Mouse (Mus musculus): ENCODE results near the gene Grn.

Grn gene

DNA sequence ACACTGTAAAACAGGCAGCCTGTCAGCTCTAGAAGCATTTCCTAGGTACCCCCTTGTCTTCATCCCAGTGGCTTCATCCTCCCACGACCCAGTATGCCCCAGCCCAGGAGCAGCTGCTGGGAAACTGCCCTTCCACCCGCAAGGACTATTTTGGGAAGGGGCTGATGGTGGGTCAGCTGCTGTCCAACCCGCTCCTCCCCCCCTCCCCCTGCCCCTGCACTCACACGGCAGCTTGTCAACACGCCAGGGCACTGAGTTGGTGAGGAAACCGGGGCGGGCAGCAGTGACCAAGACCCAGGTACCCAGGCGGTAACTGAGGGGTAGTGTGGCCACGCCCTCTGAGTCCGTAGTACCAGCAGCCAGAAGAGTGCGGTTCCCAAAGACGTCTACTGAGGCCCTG, 13.6 kb downstream of the Grn start:
- DNase-seq (ENCODE audit: low spot score) = no peak

- no peak for DNase-seq (ENCODE audit: low spot score)
Observed at GRCm38 (mm10) chr11:102444321-102444720, 14.2 kb downstream of the Grn start.

DNA sequence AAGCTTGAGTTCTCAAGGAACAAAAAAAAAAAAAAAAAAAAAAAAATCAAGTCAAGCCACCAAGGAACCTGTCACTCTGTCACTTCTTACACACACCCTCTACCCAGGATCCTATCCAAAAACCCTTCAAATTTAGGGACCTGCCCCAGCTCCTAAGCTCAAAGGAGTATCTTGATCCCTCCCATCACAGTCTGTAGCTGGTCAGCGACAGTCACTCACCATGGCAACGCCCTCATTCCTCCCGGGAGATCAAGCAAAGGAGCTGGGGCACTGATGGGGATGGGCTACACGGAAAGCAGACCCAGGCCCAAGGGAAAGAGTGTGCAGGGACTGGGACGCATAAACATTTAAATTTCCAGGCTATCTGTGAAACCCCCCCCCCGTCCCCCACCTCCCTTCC, 14.7 kb downstream of the Grn start:
- DNase-seq (ENCODE audit: low spot score) = no peak

DNA sequence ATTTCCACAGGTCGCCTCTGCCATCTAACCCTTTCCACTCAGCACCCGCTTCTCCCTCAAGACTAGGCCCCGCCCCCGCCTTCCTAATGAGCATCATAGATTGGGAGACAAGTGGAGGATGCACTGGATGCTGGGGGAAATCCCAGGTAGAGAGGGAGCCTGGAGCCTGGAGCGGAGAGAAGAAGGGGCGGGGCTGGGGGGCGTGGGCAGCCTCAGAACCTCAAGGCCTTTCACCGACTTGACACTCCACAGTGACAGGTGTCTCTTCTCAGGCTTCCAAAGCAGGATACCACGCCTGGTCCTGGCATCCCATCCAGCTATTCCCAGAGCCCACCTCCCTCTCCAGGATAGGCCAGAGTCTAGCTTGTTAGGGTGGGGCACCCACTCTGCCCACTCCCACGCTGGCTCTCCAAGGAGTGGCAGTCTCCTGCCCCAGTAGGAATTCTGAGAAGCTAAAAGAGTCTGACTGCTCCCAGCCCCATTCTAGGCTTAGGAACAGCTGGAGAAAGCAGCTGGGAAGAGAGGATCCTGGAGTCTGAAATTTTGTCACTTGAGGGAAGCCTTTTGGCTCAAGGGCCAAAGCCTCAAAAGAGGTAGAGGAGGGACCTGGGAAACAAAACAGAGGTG, 15.3 kb downstream of the Grn start:
- no peak for DNase-seq (ENCODE audit: low spot score)

DNA sequence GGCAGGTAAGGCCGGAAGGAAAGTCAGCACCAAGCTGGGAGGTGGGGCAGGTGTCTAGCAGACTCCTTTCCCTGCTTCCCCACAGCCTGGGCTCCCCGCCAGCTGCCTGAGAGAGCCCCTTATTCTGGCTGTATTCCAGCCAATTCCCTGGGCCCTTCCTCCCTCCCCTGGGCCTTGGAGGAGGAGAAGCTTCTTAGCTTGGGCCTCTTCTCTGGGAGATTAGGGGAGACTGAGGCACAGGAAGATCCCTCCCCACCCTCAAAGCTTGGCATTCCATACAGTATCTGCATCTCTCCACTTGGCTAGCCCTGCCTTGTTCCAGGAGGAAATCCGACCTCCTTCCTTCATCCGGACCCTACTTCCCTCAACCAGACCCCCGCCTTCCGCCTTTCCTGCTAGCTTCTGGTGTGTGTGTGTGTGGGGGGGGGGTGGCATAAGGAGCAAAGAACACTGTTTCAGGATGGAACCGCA, 15.8 kb downstream of the Grn start:
- DNase-seq (ENCODE audit: low spot score) = peak; percentile 59

DNA sequence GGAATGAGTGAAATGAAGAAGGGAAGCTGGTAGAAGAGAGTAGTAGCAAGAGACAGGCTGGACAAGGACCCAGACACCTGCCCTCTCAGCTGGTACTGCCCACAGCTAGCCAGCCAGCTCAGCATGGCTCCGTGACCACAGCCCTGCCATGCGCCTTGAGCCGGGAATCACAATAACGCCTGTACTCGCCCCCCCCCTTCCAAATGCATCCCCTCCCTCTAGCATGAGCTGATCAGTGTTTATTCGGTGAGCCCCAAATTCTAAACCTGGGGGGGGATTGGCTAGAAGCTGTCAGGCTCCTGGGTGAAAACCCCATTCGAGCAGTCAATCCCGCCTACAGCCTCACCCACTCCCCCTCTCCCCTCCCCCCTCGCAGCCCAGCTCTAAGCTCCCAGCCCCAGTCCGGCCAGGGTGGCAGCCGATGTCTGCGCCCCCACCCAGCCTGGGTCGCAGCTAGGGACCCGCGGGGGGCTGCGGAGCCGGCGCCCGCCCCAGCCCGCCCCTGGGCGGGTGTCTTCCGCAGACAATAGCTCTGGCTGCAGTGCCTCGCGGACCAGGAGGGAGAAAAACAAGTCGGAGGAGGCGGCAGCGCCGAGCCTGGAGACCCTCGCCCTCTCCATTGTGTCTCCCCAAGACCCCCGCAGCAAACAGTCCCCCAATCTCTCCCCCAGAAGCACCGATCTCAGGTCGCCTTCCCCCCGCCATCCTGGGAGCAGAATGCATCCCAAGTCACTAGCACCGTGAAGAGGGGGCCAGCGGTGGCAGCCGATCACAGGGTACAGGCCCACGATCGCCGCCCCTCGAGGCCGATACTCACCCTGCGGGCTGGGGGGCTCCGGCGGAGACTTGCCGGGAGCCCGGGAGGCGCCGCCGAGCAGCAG, 16.7 kb downstream of the Grn start:
- DNase-seq (ENCODE audit: low spot score) = peak; percentile 46

GRCm38 (mm10) chr11:102447497-102447896, 17.4 kb downstream of the Grn start, which contains the start of gene Fam171a2:
Gene Fam171a2, minus strand, starts transcription at chr11:102447682.
- peak; percentile 83 for DNase-seq (ENCODE audit: low spot score)

GRCm38 (mm10) chr11:102448327-102448726, 18.2 kb downstream of the Grn start:
- DNase-seq (ENCODE audit: low spot score) = no peak

DNA sequence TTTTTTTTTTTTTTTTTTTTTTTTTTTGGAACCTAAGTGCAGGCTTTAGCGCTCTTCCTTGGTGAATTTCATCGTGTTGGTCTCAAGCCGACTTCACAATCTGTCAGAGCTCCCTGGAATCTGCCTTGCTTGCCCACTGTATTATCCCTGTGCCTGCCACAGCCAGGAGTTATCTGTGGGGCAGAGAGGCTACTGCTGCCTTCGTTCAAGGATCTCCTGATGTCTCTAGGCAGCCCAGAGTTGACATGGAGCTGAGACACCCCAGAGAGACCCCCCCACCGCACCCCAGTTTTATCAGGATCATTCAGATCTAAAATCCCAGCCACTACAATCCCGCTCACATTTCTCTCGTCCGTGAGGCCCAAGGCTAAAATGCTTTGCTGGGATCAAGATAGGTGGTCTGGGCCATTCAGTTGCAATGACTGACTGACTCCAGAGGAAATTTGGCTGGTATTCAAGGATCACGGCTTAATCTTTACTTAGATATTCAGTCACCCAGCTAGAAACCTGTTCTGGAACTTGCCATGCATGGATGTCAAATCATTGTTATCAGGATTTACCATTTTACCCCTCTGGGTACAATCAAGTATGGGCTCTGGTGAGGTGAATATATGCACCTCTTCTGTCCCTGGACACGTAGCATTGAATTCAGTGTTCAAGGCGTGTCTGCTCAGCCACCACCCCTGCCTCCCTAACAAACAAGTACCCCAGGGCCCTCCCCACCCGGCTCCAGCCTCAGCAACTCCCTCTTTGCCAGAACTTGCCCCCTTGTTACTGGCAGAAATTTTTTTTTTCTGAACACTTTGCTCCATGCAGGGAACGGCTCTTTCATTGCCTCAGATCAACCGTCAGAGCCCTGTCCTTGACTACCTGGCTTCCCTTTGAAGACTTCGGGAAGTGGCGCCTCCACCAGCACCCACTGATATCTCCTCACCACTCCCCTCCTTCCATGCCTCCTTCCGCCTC, 19.2 kb downstream of the Grn start:
- DNase-seq (ENCODE audit: low spot score) = no peak

DNA sequence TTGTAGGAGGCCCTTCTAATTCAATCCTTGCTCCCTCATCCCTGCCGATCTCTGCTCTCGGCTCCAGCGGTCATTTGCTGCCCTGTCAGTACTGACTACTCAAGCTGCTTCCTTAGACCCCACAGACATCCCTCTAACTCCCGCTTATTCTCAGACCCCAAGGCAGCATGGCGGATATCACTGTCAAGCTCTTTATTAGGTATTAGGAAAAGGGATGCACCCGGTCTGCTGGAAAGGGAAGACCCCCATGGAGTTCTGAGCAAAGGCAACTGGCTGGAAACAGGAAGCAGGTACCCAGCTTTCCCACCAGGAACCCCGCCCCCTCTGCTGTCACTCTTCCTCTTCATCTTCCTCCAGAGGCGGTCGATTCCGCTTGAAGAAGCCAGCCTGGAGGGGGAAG, 23.0 kb downstream of the Grn start:
- no peak for DNase-seq (ENCODE audit: low spot score)

DNA sequence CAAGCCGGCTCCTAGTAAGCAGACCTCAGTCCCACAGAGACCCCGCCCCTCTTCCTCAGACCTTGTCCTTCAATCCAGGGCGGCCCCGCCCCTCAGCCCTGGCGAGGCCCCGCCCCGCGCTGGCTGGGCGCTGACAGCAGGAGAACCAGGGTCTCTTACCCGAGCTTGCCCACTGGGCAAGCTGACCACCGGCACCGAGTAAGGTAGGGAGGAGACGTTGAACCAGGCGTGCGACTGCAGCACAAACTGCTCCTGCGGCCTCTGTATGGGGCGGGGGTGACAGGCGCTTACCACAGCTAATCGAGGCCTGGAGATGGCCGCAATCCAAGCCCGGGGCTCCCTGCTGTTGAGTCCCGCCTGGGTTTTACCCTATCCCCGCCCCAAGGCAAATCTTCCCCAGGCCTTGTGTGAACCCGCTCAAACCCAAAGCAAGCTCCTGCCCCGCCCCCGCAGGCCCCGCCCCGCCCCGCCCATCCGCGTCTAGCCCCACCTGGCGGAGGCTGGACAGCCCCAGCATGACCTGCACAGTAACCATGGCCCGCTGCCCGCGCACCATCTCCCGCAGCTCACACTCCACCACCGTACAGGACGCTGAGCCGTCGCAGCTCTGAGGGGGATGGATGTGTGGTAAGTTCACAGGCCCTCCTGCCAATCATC, 25.8 kb downstream of the Grn start:
- peak; percentile 80 for DNase-seq (ENCODE audit: low spot score)

- no peak for DNase-seq (ENCODE audit: low spot score)
Observed at GRCm38 (mm10) chr11:102460541-102460940, 30.4 kb downstream of the Grn start.

DNA sequence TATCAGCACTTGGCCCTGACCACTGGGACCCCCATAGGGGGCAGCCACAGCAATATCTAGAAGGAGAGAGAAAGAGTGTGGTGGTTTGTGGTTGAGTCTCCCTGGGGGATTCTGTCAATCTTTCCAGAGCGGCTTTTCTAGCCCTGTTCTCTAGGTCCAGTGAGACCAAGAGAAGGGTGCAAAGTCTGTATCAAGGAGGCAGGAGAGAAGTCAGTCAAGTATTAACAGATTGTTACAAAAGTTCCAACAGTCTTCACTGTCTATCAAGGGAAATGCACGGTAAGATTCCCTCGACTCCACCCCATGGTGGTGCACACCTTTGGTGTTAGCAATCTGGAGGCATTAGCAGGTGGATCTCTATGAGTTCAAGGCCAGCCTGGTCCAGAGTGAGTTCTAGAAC, 31.6 kb downstream of the Grn start:
- no peak for DNase-seq (ENCODE audit: low spot score)

DNA sequence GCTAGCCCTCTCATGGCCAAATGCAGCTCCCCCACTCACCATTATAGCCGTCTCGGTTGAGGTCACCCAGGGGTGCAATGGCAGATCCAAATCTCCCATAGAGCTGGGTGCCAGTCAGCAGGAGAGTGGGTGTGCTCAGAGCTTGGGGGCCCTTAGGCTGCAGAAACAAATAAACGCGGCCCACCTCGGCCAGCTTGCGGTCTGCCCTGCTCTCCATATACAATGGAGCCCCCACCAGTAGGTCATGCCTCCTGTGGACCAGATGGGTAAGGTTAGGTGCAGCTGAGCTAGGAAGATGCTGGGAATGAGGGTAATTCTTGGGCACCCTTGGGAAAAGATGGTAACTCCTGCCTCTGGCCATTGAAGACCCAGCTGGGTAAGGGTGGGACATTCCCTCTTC, 34.8 kb downstream of the Grn start:
- no peak for DNase-seq (ENCODE audit: low spot score)

GRCm38 (mm10) chr11:102465713-102466436, 35.8 kb downstream of the Grn start:
- peak; percentile 65 for DNase-seq (ENCODE audit: low spot score)

- DNase-seq (ENCODE audit: low spot score) = peak; percentile 99
Observed at GRCm38 (mm10) chr11:102467041-102467631, 37.0 kb downstream of the Grn start.

GRCm38 (mm10) chr11:102469648-102470357, 39.7 kb downstream of the Grn start, which contains the start of gene Itga2b:
Gene Itga2b, minus strand, starts transcription at chr11:102470122.
- DNase-seq (ENCODE audit: low spot score) = no peak

- no peak for DNase-seq (ENCODE audit: low spot score)
Observed at GRCm38 (mm10) chr11:102475027-102475426, 44.9 kb downstream of the Grn start.

GRCm38 (mm10) chr11:102478671-102479070, 48.6 kb downstream of the Grn start:
- no peak for DNase-seq (ENCODE audit: low spot score)

DNA sequence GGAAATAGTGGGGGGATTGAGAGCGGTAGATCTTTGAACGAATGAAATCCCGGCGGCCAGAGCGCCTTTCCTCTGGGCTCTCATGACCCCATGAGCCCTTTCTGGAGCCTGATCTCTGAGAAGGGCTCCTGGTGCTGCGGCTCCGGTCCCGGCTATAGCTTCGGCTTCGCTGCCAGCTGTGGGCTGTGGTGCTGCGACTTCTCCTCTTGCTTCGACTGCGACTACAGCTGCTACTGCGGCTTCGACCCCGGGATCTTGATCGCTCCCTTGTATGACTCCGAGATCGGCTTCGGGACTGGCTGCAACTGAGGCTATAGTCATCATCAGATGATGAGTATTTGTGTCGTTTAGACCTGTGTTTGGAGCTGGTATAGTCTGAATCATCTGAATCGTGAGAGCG, 49.5 kb downstream of the Grn start:
- no peak for DNase-seq (ENCODE audit: low spot score)
